Mouse (Mus musculus): Measurements from ENCODE around the gene Car6.

Car6 gene

DNA sequence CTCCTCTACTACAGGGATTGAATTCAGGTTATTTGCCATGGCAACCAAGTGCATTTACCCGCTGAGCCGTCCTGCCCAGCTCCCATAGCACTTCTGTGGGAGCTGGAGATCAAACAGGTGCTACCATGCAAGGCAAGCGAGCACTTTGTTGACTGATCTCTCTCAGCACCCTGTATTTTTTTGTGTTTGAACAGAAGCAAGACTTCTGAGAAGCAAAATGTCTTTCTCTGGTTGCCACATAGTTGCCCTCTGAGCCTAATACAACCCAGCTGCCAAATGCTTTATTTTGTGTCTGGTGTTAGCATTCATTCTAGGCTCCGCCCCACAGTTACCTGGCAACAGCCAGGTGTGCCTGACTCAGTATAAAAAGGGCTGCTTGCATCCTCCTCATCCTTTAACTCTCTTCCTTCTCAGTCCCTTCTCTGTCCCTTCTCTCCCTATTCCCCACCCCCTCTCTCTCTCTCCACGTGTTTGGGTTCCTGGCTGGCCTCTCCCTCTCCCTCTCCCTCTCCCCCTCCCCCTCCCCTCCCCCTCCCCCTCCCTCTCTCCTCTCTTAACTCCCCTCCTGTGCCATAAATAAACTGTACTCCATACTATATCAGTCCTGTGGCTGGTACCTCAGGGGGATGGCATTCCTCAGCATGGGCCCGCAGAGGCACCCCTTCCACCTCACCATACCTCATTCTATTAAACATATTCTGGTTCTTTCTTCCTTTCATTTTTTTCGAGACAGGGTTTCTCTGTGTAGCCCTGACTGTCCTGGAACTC is 27.6 kb upstream of the Car6 start:
- no peak for DNase-seq (ENCODE audit: low spot score in 2 of 2)

DNA sequence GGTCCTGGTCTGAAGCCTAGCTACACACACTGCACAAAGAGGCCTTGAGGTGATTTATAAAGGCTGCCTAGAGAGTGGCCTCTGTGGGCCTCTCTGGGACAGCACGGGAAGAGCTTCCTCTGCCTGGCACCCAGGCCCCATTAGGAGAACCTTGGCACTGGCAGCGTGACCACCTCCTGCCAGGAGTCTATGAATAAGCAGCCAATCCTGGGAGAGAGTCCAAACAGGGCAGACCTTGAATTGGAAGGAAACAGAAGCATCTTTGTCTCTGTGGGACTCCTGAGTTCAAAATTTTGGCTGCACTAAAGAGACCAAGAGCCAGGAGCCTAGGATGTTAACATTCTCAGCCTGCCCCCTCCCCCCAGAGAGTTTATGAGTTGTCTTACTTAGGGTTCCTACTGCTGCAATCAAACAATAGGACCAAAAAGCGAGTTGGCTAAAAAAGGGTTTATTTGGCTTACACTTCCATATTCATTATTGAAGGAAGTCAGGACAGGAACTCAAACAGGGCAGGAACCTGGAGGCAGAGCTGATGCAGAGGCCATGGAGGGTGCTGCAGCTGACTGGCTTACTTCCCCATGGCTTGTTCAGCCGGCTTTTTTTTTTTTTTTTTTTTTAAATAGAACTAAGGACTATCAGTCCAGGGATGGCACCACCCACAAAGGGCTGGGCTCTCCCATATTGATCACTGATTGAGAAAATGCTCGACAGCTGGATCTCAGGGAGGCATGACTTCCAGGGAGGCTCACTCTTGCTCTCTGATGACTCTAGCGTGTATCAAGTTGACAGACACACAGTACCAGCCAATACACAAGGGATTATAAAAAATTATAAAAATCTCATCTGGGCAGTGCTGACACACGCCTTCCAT is 25.9 kb upstream of the Car6 start:
- peak; percentile 68 to 83 for DNase-seq (ENCODE audit: low spot score in 2 of 2)

DNA sequence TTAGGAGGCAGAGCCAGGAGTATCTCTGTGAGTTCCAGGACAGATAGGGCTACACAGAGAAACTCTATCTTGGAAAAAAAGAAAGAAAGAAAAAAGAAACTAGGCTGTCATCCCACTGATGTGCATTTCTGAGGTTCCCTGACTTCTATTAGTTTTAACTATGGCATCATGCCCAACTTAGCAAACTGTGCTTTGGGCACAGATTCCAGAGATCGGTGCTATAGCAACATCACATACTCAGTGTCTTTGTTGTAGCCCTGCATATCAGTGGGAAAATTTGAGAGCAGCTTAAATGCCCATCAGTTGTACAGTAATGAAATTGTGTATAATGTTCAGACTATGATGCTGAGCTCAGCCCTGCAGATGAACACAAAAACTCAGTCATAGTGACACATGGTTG is 24.6 kb upstream of the Car6 start:
- DNase-seq (ENCODE audit: low spot score in 2 of 2), result no peak

DNA sequence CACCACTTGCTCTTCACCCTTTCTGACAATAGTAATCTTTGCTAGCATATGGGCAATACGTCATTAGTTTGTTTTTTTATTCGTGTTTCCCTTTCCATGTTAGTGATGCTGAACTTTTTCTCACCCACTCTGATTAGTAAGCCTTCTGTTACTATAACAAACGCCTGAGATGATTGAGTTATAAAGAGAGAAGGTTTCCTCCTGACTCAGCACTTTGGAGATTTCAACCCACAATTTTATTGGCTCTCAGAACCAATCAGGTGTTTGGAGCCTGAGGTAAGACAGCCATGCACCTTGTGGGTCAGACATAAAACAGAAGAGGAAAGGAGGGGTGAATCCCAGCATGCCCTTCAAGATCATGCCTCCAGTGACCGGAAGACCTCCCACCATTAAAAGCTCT is 22.7 kb upstream of the Car6 start:
- no peak for DNase-seq (ENCODE audit: low spot score in 2 of 2)

DNA sequence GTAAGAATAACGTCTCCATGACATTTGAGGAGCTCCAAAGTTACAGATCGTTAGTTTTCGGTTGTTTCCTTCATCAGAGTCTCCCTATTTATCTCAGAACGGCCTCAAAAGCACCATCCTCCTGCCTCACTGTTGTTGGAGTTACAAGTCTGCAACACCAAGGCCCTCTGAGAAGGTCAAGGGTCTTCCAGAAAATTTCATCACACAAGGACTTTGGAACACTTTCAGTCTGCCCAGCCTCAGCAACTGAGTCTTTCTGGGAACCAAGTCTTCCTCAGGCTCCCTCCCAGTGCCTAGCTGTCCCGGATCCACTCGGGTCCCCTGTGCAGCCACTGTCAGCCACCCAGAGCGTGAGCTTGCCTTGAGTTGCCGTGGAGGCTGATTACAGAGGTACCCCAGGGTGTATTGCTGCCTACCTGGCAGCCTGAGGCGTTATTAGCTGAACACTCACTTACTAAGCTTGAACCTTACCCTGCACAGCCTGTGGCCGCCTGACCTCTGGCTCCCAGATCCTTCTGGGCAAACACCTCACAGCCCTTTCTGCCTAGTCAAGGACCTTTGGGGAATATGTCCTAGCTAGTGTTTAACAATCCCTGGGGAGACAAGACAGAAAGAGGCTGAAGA is 20.0 kb upstream of the Car6 start:
- no peak for DNase-seq (ENCODE audit: low spot score in 2 of 2)

DNA sequence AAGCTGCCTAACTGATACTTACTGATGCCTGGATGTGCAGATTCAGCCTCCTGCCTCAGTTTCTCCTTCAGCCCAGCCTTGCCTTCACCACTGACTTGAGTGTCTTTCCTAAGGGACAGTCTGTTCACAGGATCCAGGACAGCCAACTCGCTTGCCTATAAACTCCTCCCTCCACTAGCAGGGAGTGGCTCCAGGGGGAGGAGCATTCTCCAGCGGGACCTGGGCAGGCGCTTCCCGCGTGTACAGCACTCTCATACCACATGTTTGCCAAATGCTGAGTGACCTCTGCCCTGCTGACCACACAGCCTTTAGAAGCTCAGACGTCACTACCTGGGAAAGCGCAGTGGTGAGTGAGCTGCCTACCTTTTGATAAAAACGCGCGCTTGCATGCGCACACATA is 19.5 kb upstream of the Car6 start:
- DNase-seq (ENCODE audit: low spot score in 2 of 2), result no peak

DNA sequence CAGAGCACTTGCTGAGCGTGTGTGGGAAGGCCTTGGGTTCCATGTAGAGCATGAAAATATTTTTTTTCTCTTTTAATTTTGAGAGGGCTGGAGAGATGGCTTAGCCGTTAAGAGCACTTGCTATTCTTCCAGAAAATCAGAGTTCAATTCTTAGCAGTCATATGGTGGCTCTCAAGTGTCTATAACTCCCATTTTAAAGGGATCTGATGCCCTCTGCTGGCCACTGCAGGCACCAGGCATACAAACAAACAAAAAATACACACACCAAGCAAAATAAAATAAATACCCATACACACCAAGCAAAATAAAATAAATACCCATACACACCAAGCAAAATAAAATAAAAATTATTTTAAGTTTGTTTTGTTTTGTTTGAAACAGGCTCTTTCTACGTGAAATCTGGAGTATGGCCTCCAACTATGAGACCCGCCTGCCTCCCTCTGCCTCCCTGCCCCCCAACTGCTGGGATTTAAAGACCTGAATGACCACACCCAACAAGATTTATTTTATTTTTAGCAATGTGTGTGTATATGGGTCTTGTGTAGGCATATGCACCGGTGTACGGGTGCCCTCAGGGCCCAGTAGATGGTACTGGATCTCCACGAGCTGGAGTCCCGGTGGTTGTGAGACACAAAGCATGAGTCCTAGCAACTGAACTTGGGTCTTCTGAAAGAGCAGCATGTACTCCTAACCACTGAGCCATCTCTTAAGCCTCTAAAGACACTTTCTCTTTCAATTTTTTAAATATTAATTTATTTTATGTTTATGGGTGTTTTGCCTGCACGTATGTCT is 18.6 kb upstream of the Car6 start:
- no peak for DNase-seq (ENCODE audit: low spot score in 2 of 2)

DNA sequence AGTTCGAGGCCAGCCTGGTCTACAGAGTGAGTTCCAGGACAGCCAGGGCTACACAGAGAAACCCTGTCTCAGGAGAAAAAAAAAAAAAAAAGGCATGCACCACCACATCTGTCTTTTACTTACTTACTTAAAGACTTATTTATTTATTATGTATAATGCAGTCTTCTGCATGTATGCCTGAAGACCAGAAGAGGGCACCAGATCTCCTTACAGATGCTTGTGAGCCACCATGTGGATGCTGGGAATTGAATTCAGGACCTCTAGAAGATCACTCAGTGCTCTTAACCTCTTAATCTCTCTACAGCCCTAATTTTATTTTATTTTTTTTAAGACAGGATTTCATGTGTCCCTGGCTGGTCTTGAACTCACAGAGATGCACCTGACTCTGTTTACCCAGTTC is 16.8 kb upstream of the Car6 start:
- no peak for DNase-seq (ENCODE audit: low spot score in 2 of 2)

DNA sequence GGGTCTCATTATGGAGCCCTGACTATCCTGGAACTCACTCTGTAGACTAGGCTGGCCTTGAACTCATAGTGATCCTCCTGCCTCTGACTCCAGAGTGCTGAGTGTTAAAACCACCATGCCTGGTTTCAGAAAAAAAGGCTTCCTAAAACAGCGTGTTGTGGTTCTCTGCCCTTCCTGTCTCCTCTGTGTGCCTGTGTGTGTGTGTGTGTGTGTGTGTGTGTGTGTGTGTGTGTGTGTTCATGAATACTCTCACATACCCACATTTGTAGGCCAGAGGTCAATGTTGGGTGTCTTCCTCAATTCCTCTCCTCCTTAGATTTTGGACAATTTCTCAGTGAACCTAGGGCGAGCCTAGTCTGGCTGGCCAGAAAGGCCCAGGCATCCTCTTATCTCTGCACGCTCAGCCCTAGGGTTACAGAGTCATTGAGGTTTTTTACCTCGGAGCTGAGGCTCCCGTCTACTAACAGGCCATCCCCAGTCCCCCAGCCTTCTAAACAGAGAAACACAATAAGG is 16.0 kb upstream of the Car6 start:
- no peak for DNase-seq (ENCODE audit: low spot score in 2 of 2)

DNA sequence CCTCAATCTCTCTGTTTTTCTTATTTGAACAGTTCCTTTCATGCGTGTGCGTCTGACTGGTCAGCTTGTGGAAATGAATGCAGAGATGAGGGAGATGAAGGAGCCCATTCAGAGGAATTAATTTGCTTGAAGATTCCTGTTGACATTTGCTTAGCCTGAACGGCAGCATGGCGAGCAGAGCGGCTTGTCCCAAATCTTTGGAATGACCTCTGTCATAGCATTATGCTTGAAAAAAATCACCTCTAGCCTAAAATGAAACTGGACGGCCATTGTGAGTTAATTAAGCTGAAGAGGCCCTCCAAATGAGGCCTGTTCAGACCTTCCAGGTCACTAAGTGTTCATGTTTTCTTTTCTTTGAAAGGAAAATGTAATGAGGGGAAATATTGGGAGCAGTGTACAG is 15.3 kb upstream of the Car6 start:
- no peak for DNase-seq (ENCODE audit: low spot score in 2 of 2)

DNA sequence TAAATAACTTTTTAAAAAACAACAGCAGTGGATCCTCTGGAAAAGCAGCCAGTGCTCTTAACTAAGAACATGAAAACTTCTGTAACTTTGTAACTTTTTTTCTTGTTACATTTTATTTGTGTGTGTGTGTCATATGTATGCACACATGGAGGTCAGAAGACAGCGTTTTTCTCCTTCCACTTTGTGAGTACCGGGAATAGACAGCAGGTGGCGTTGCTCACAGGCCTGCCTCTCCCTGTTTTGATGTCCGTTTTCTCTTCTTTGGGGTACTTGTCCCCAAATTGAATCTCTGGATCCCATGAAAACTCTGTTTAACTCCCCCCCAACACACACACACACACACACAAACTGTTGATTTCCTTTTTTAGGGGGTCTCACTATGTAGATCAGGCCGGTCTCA is 12.8 kb upstream of the Car6 start:
- DNase-seq (ENCODE audit: low spot score in 2 of 2), result no peak

DNA sequence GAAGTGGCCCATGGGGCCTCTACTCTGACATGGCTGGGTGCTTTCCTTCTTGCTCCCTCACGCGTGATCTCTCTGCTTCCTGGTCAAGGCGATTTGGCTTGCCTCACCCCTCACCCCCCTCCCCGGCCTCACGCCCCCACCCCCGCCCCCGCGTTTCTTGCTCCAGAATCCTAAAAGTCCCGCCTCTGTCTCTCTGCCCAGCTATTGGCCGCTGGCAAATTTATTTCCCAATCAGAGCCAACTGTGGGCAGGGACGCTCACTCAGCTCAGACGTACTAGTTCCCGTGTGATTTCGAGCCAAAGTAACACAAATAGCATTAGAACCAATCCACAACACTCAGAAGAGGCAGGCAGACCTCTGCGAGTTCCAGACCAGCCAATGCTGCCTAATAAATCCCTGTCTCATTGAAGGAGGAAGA is 11.4 kb upstream of the Car6 start:
- no peak for DNase-seq (ENCODE audit: low spot score in 2 of 2)

DNA sequence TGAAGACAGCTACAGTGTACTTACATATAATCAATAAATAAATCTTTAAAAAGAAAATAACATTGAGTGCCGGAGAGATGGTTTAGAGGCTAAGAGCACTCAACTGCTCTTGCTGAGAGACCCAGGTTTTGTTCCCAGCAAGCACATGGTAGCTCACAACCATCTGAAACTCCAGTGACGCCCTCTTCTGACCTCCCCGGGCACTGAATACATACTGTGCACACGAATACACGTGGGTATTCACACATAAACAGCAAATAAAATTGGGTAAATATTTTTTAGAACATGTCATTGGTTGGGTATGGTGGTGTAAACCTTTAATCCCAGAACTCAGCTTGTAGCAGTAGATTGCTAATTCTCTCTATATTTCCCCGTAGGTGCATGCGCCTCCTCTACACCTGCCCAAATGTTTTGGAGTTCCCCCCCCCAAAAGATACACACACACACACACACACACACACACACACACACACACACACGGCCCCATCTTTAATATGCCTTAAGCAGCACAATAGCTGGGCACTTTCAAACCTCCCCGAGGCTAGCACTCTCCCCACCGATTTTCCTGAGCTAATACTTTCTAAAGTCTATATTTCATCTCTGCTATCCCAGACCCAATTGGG is 10.9 kb upstream of the Car6 start:
- DNase-seq (ENCODE audit: low spot score in 2 of 2), result no peak

DNA sequence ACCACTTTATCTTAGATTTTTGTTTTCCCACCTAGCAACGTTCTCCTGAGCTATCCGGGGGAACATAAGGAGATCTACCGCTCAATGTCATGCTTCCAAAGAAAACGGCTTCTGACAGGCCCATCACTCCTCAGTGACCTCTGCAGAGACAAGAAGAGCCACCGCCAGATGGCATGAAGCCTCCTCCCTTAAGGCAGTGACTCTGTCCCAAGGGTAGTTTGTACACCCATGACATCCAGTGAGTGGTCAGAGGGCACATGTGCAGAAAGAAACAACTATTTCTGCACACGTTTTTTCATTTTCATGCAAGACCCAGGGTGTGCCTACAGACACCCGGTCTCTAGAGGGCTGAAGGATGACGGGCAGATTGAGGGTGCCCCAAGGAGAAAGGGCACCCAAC is 9.2 kb upstream of the Car6 start:
- DNase-seq (ENCODE audit: low spot score in 2 of 2), result no peak

DNA sequence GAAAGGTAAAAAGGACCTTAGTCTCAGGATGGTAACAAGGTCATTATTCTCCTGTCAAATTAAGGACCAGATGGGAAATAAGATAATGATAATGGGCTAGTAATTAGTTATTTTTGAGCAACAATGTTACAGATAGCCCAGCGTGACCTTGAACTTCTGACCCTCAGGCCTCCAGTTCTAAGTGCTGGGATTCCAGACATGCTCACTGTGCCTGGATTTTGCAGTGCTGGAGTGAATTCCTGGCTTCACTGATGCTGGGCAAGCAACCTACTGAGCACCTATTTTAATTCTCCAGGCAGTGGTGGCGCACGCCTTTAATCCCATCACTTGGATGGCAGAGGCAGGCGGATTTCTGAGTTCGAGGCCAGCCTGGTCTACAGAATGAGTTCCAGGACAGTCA is 8.6 kb upstream of the Car6 start:
- no peak for DNase-seq (ENCODE audit: low spot score in 2 of 2)

DNA sequence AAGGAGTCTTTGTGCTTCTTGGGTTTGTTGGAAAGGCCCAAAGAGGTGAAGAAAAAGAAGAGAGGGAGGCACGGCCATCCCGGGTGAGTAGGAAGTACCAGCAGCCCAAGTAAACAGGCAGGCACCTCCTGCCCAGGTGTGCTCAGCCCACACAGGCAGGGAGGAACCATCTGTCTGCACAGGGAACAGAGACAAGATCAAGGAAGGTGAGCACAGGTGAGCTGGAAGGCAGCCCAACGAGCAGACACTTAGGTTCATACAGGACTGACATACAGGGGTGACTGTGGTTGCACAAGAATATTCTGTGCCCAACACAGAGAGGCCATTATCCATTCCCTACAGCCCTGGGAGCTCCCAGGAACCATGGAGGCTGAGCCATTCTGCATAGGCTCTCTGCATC is 3.7 kb upstream of the Car6 start:
- DNase-seq (ENCODE audit: low spot score in 2 of 2), result no peak

DNA sequence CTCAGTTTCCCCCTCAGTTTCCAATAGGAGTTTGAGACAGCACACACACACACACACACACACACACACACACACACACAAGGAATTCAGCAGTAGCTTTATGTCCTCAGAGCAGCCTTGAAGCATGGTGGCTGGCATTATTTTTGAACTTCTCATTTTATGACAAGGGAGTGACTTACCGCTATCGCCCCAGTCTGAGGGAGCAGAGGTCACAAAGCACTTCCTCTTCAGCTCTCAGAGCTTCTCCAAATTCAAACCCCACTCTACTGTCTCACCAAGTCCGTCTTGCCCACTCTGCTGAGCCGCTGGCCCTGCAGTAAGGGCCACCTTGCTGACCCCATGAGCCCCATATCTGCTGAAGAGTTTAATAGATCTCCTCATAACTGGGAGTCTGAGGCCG is 1.6 kb upstream of the Car6 start:
- DNase-seq (ENCODE audit: low spot score in 2 of 2), result no peak

DNA sequence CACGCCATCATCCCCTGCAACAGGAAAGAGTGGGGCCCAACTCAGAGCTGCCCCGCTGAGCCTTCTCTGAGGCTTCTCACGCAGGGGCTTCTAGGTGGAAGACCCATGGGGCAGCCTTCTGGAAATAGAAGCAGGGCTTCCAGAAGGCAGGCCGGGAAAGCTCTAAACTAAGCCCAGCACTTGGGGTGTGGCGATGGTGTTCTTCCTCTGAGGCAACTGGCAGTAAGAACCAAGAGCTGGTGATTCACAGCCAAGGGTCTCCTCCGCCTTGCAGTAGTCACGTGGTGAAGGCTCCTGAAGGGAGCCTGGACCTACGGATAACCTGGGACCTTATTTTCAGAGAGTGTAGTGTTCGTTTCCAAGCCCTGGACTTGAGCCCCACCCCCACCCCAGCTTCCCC is 2.9 kb downstream of the Car6 start:
- no peak for DNase-seq (ENCODE audit: low spot score in 2 of 2)

DNA sequence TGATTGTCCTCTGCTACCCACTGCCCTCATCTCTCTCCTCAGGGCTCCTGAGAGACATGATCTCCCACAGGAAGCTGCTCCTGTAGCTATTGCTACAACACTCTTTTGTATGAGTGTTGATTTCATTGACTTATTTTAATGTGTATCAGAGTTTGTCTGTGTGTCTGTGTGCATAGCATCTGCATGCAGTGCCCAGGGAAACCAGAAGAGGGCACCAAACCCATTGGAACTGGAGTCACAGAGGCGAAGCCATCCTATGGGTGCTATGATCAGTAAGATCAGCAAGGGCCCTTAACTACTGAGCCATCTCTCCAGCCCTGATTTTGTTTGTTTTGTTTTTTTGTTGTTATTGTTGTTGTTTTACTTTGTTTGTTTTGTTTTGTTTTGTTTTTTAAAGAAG is 7.2 kb downstream of the Car6 start:
- no peak for DNase-seq (ENCODE audit: low spot score in 2 of 2)

DNA sequence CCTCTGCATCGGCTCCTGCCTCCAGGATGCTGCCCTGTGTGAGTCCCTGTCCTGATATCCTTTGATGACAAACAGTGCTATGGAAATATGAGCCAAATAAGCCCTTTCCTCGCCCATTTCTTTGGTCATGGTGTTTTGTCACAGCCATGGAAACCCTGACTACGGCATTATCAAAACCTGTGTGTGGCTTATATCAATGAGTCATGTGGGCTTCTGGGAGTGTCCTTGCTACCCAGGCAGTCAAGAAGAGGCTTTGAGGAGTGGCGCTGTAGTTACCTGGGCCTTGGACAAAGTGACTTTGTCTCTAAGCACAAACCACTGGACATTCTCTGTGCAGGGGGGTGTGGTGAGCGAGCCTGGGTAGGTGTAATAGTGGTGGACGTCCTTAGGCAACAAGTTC is 8.9 kb downstream of the Car6 start:
- no peak for DNase-seq (ENCODE audit: low spot score in 2 of 2)

DNA sequence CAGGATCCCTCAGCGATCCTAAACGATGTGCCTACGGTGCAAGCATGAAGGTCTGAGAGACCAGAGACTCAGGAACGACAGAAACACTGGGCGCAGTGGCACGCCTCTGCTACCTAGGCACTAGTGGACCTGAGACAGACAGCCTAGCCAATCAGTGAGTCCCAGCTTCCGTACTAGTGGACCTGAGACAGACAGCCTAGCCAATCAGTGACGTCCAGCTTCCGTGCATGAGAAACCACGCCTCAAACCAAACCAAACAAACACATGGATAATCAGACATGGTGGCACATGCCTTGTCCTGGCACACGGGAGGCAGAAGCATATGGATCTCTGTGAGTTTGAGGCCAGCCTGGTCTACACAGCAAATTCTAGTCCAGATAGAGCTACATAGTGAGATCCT is 12.9 kb downstream of the Car6 start:
- DNase-seq (ENCODE audit: low spot score in 2 of 2), result no peak
